Mouse (Mus musculus) forebrain, embryonic 10.5 days (tissue): Measurements from ENCODE around the gene Cacnb4. TPM values are rescaled to one million over a fixed set of nuclear protein-coding genes. Genes with fewer than 3 reads are reported as not detected.

Experiments used
- DNase-seq: peaks from one replicate; pipeline ENCODE4 v3.0.0-alpha.2; 2017; ENCODE audit warnings: low spot score; ENCODE audit errors: extremely low spot score
- H3K27ac ChIP-seq: fragments of 300-500 bp; sonication (generic); 2 replicates; pipeline ENCODE4 v1.5.1; 2016; ENCODE audit warnings: mild to moderate bottlenecking
- H3K27me3 ChIP-seq: fragments of 300-500 bp; sonication (generic); 2 replicates; pipeline ENCODE4 v1.6.1; 2016; ENCODE audit warnings: mild to moderate bottlenecking; ENCODE audit not compliant: poor library complexity, severe bottlenecking
- H3K36me3 ChIP-seq: fragments of 300-500 bp; sonication (generic); replicated peaks from 2 replicates; pipeline ENCODE4 v1.6.1; 2016; ENCODE audit warnings: mild to moderate bottlenecking, moderate library complexity
- H3K4me1 ChIP-seq: fragments of 300-500 bp; sonication (generic); 2 replicates; pipeline ENCODE4 v1.6.1; 2016
- H3K4me3 ChIP-seq: fragments of 300-500 bp; sonication (generic); 2 replicates; pipeline ENCODE4 v1.5.1; 2016; ENCODE audit warnings: mild to moderate bottlenecking, moderate library complexity
- H3K9me3 ChIP-seq: fragments of 300-500 bp; sonication (generic); 2 replicates; pipeline ENCODE4 v1.6.1; 2016; ENCODE audit warnings: mild to moderate bottlenecking, moderate library complexity
- WGBS: fragments of 180-500 bp; shearing (Covaris S2); methylation state at CpG from one replicate; pipeline ENCODE4 v1.1.7; 2016; 5-methylcytosine and 5-hydroxymethylcytosine counted together
- polyA plus RNA-seq: library from polyadenylated mRNA; unstranded; fragments of >200 nt; fragmentation: Nextera tagmentation; extraction: Ambion mirVana; gene quantifications from 2 replicates; pipeline ENCODE4 v1.2.1, GENCODE M21; 2016

The Cacnb4 gene
- polyA plus RNA-seq, 1 experiment from 2014 or later: 0.50 TPM

- Histone ChIP-seq H3K27me3 (peaks cover 12% of the 10 kb centered on the region; the same call in 1 of the 2 replicates), H3K36me3 (no peaks in the 10 kb centered on the region), H3K27ac (no peak overlapping the region), H3K9me3 (no peaks in the 10 kb centered on the region), H3K4me3 (no peak overlapping the region), H3K4me1 (no peaks in the 10 kb centered on the region)
- WGBS: 91% methylated on average over 12 of the region's 12 CpGs
- no peak for DNase-seq
Observed at GRCm38 (mm10) chr2:52461206-52461967, 215.2 kb downstream of the Cacnb4 start.

- Histone ChIP-seq H3K4me3 (no peak overlapping the region), H3K36me3 (no peaks in the 10 kb centered on the region), H3K9me3 (no peaks in the 10 kb centered on the region), H3K27me3 (0 out of 2 replicates have a peak, but pooled peaks cover 8% of the 10 kb centered on the region), H3K4me1 (no peaks in the 10 kb centered on the region), H3K27ac (no peak overlapping the region)
- no peak for DNase-seq
- 83% methylated on average over 7 of the region's 7 CpGs for WGBS
Observed at GRCm38 (mm10) chr2:52455606-52456479, 220.8 kb downstream of the Cacnb4 start.

- Histone ChIP-seq H3K27me3 (no peaks in the 10 kb centered on the region), H3K27ac (no peak overlapping the region), H3K4me3 (no peak overlapping the region), H3K9me3 (no peaks in the 10 kb centered on the region), H3K4me1 (no peaks in the 10 kb centered on the region), H3K36me3 (no peaks in the 10 kb centered on the region)
- DNase-seq: no peak
- WGBS: 94% methylated on average over 8 of the region's 8 CpGs
Observed at GRCm38 (mm10) chr2:52449818-52450217, 226.8 kb downstream of the Cacnb4 start.

GRCm38 (mm10) chr2:52448916-52449315, 227.7 kb downstream of the Cacnb4 start:
- Histone ChIP-seq H3K4me3 (no peak overlapping the region), H3K36me3 (no peaks in the 10 kb centered on the region), H3K9me3 (no peaks in the 10 kb centered on the region), H3K4me1 (no peaks in the 10 kb centered on the region), H3K27ac (no peak overlapping the region), H3K27me3 (no peaks in the 10 kb centered on the region)
- WGBS: 83% methylated on average over 1 of the region's 1 CpGs
- no peak for DNase-seq

GRCm38 (mm10) chr2:52446648-52447047, 230.0 kb downstream of the Cacnb4 start:
- Histone ChIP-seq H3K27me3 (no peaks in the 10 kb centered on the region), H3K4me1 (peaks cover 6% of the 10 kb centered on the region), H3K9me3 (no peaks in the 10 kb centered on the region), H3K36me3 (no peaks in the 10 kb centered on the region), H3K27ac (no peak overlapping the region), H3K4me3 (no peak overlapping the region)
- no peak for DNase-seq
- 84% methylated on average over 5 of the region's 5 CpGs for WGBS

GRCm38 (mm10) chr2:52442125-52442524, 234.5 kb downstream of the Cacnb4 start:
- no peaks in the 10 kb centered on the region for H3K36me3 ChIP-seq
- no peak for DNase-seq
- no peaks in the 10 kb centered on the region for H3K27me3 ChIP-seq
- no peak overlapping the region for H3K27ac ChIP-seq
- no peak overlapping the region for H3K4me3 ChIP-seq
- WGBS: 36% methylated on average over 5 of the region's 5 CpGs
- no peaks in the 10 kb centered on the region for H3K9me3 ChIP-seq
- H3K4me1 ChIP-seq: peaks cover 6% of the 10 kb centered on the region

- no peaks in the 10 kb centered on the region for H3K27me3 ChIP-seq
- WGBS: 86% methylated on average over 4 of the region's 4 CpGs
- no peaks in the 10 kb centered on the region for H3K36me3 ChIP-seq
- DNase-seq: no peak
- H3K9me3 ChIP-seq: no peaks in the 10 kb centered on the region
- H3K27ac ChIP-seq: no peak overlapping the region
- H3K4me1 ChIP-seq: peaks cover 6% of the 10 kb centered on the region
- no peak overlapping the region for H3K4me3 ChIP-seq
Observed at GRCm38 (mm10) chr2:52440420-52441015, 236.1 kb downstream of the Cacnb4 start.

GRCm38 (mm10) chr2:52438437-52438836, 238.2 kb downstream of the Cacnb4 start:
- DNase-seq: no peak
- Histone ChIP-seq H3K4me1 (peaks cover 6% of the 10 kb centered on the region), H3K27ac (no peak overlapping the region), H3K36me3 (no peaks in the 10 kb centered on the region), H3K27me3 (no peaks in the 10 kb centered on the region), H3K4me3 (no peak overlapping the region), H3K9me3 (no peaks in the 10 kb centered on the region)
- WGBS: 93% methylated on average over 4 of the region's 4 CpGs

GRCm38 (mm10) chr2:52438013-52438412, 238.6 kb downstream of the Cacnb4 start:
- no peak for DNase-seq
- H3K27ac ChIP-seq: no peak overlapping the region
- H3K4me3 ChIP-seq: no peak overlapping the region
- H3K36me3 ChIP-seq: no peaks in the 10 kb centered on the region
- 75% methylated on average over 6 of the region's 6 CpGs for WGBS
- H3K27me3 ChIP-seq: no peaks in the 10 kb centered on the region
- no peaks in the 10 kb centered on the region for H3K9me3 ChIP-seq
- peaks cover 6% of the 10 kb centered on the region for H3K4me1 ChIP-seq

- H3K27ac ChIP-seq: no peak overlapping the region
- no peak for DNase-seq
- H3K4me3 ChIP-seq: no peak overlapping the region
- no peaks in the 10 kb centered on the region for H3K36me3 ChIP-seq
- no peaks in the 10 kb centered on the region for H3K9me3 ChIP-seq
- no peaks in the 10 kb centered on the region for H3K4me1 ChIP-seq
- WGBS: 86% methylated on average over 14 of the region's 14 CpGs
- H3K27me3 ChIP-seq: no peaks in the 10 kb centered on the region
Observed at GRCm38 (mm10) chr2:52435919-52436632, 240.6 kb downstream of the Cacnb4 start.

- H3K4me3 ChIP-seq: no peak overlapping the region
- WGBS: 67% methylated on average over 7 of the region's 7 CpGs
- no peaks in the 10 kb centered on the region for H3K36me3 ChIP-seq
- DNase-seq: no peak
- no peaks in the 10 kb centered on the region for H3K4me1 ChIP-seq
- H3K9me3 ChIP-seq: no peaks in the 10 kb centered on the region
- no peak overlapping the region for H3K27ac ChIP-seq
- no peaks in the 10 kb centered on the region for H3K27me3 ChIP-seq
Observed at GRCm38 (mm10) chr2:52433365-52433764, 243.3 kb downstream of the Cacnb4 start.

GRCm38 (mm10) chr2:52427383-52427782, 249.2 kb downstream of the Cacnb4 start:
- Histone ChIP-seq H3K36me3 (no peaks in the 10 kb centered on the region), H3K4me1 (peaks cover 21% of the 10 kb centered on the region), H3K9me3 (no peaks in the 10 kb centered on the region), H3K27me3 (0 out of 2 replicates have a peak, but pooled peaks cover 5% of the 10 kb centered on the region), H3K4me3 (no peak overlapping the region), H3K27ac (no peak overlapping the region)
- no peak for DNase-seq
- 93% methylated on average over 3 of the region's 3 CpGs for WGBS
